Mouse (Mus musculus): ENCODE results near the gene Mif4gd. TPM values are rescaled to one million over a fixed set of nuclear protein-coding genes. Genes with fewer than 3 reads are reported as not detected.
A peak's percentile ranks its signal among the peaks of the same experiment; 100 is the strongest.

Mif4gd gene
- total RNA-seq, 4 experiments from 2014 or later: 101 to 135 (median 121) TPM

DNA sequence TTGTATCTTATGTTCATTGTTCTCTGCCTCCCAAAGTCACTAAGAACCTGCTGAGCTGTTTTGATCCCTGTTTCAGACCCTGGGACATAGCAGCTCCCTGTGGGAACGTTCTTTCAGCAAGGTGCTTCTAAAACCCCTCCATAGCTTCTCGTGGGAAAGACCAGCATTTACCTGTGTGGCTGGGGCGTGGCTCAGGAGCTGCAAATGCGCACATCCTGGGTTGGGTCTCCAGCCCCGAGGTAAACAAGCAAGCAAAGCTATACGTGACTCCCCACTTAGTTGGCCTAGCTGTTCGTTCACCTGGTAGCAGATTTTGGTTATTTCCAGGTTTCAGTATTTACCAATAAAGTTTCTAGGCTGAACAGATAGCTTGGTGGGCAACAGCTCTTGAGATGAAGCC lies 19.5 kb upstream of the Mif4gd start:
- DNase-seq: no peak

DNA sequence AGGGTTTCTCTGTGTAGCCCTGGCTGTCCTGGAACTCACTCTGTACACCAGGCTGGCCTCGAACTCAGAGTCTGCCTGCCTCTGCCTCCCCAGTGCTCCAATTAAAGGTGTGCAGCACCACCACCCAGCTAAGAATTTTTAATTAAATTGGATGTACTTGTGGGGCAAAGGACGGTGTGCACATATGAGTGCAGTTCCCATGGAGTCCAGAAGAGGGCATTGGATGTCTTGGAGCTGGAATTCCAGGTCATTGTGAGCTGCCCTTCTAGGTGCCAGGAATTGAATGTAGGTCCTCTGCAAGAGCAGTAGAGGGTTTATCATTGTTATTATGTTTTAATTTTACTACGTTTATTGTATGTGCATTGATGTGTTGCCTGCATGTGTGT lies 18.7 kb upstream of the Mif4gd start:
- DNase-seq: no peak

DNA sequence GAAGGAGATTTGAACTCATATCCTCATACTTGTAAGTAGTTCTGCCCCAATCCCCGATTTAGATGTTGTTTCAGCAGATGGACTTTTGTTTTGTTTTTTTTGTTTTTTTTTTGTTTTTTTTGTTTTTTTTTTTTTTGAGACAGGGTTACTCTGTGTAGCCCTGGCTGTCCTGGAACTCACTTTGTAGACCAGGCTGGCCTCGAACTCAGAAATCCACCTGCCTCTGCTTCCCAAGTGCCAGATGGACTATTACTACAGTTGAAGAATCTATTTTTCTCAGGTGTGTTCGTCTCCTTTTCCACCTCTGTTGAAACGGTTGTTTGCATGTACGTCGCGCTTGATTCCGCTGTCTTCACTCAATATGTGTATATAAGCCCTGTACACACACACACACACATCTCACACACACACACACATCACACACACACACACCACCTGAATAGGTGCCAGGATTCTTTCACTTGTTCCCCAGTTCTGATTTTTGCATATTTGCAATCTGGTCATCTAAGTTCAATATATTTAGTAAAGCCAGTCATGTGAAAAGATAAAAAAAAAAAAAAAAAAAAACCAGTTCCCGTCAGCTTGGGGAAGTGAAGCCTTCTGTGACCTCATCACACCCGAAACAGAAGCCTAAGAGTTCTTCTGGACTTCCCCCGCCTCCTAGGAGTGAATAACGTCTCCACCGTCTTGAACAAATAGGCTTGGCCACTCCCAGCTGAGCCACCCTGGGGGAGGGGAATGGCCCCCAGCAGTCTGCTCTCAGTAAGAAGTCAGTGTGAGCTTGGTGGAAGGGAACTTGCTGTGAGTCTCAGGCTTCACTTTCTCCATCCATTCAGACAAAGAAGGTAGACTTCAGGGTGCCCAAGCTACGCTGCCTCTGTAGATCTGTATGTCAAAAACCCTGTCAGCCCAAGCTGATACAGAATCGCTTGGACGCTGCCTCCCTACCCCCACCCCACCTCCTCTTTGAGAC lies 18.0 kb upstream of the Mif4gd start:
- DNase-seq: no peak

DNA sequence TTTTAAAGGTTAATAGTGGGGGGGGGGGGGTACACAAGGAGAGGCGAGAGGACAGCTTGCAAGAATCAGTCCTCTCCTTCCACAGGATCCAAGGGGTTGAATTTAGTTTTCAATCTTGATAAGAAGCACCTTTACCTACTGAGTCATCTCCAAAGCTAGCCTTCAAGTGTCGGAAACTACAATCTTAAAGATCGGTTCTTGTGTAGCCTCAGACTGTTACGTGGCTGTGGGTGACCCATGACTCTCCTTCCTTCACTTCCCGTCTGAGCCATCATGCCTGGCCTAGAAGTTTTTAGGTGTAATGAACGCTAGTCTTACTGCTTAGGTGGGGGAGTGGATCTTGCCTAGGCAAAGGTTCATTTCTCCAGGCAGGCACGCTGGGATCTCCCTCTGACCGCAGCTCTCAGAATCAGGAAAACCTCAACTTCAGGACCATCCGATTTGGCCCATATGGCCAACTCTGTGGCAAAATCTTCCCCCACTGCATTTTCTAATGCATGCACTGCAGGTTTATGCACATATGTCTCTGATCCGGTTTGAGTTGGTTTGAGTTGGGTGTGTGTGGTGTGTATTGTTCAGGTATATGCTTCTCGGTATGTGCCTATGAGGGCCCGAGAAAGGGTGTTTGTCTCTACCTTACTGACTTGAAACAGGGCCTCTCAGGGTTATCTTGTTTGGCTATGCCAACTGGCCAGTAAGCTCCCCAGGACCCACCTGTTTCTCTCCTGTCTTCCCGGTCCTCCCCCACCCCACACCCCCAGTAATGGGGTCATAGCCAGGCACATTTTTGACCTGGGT lies 17.2 kb upstream of the Mif4gd start:
- DNase-seq: no peak

DNA sequence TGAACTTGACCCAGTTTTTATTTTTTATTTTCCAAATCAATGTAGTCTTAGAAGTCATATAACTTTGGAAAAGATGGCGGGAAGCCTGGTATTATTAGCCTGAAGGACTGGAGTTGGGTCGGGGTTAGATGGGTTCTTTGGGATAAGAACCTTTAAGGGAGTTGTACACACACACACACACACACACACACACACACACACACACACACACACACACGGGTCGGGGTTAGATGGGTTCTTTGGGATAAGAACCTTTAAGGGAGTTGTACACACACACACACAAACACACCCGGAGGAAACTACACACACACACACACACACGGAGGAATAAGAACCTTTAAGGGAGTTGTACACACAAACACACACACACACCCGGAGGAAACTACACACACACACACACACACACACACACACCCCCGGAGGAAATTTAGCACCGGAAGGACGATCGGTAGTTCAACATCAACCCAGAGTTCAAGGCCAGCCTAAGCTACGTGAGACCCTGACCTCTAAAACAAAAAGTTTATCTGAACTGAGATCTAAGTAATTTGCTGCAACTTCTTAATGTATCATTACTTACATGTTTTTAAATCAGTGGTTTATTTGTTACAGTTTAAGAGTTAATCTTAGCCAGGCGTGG lies 15.8 kb upstream of the Mif4gd start:
- no peak for DNase-seq

DNA sequence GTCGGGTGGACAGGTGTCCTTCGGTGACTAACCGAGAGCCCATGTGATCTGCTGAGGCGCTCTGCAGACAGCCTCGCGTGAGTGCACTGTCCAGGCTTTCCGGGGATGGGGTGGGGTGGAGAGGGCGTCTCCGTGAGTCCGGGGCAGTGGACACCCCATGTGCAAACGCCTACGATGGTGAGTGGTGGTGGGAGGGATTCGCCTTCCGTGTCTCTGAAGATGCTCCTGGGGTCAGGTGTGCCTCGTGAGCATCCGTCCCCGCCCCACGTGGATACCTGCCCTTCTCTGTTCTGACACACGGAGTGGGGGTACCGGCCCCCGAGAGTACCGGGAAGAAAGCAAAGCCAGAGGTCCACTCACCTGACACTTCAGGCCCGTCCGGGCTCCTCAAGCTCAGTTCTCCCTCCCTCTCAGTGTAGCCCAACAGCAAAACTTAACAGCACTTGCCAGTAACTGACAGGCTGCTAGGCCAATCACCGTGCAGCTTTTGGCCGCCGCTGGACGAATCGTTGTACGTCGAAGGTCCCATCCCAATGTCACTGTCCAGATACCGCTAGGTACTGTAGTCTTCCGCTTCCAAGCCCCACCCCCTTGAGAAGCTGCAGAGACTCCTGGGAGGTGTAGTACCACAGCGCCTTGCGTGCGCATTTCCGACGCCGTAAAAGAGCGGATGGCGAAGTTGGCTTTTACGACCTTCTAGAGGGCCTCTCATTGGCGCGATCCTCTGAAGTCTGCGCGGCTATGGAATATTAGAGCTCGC lies 15.1 kb upstream of the Mif4gd start, which contains the start of gene Slc25a19:
Gene Slc25a19, minus strand, starts transcription at position 591 of the 760 bp plus-strand sequence.
- DNase-seq: peak; percentile 100

DNA sequence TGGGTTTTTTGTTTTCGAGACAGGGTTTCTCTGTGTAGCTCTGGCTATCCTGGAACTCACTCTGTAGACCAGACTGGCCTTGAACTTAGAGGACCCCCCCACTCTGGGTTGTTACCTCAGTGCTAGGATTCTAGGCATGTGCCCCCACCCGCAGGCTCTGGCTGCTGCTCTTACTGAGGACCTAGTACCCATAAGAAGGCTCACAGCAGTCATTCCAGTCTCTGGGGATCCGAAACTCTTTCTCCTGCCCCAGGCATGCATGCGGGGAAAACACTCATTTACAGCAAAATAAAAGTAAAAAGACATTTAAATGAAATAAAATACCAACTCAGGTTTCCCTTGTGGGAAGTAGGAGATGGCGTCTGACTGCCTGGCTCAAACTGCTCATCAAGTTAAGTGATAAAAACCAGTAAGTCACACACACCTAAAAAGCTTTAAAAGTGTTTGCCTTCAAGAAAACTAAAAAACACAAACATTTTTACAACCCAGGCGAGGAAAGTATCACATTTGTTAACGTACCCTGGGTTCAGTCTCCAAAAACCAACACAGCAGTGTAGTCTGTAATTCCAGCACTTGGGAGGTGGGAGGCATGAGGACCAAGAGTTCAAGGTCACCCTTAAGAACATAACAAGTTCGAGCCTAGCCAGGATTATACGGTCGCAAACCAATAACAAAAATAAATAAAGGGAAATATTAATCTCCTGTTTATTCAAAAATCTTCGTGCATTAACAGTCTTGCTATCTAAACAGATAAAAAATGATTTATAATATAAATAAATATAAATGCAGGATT lies 14.3 kb upstream of the Mif4gd start:
- DNase-seq: no peak

DNA sequence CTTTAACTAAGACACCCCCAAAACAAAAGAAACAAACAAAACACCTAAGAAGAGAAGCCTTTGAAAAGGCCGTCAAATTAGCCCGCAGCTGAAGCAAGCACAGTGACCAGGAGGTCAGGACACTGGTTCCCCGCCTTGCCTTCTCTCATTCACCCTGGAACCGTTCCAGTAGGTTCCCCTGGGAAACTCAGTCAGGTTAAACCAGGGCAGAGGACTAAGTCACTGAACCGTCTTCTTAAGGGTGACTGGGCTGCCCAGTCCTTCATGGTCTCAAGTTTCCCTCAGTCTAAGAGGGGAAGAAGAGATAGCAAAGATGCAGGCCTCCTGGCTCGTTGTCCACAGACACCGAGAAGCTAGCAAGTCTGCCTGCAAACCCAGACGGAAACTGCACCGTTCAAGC lies 13.1 kb upstream of the Mif4gd start:
- DNase-seq: no peak

DNA sequence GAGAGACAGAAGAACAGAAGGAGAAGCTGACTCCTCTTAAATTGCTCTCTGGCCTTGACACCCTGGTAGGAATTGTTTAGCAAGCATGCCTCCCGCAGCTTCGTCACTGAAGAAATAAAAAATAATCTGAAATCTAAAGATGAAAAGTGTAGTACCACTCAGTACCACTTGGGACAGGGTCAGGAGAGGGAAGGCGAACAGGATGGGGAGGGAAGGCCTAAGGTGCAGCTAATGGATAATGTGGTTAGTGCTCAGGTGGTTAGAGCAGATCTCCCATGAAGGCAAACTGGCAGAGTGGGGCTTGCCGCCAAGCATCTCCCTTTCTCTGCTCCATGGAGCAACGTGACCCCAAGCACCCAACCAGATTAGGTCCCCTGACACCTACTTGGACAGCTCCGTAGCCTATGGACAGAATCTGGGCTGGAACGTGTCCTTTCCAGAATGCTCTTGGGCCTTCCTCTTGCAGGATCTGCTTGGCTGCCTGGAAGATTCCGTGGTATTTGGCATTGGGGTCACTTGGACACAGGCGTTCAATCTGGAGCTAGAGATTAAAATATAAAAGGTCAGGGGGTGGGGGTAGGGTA lies 10.8 kb upstream of the Mif4gd start:
- no peak for DNase-seq

DNA sequence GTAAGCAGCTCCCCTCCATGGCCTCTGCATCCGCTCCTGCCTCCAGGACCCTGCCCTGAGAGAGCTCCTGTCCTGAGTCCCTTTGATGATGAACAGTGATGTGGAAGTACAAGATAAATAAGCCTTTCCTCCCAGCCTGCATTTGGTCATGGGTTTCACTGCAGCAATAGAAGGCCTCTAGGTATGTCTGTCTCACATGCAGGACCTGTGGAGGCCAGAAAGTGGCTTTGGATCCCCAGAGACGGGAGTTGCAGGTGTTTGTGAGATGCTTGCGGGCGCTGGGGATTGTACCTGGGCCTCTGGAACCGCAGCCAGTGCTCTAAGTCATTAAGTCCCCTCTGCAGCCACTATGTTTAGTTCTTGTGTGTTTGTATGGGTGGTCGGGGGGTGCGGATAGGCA lies 7.2 kb upstream of the Mif4gd start:
- DNase-seq: no peak

DNA sequence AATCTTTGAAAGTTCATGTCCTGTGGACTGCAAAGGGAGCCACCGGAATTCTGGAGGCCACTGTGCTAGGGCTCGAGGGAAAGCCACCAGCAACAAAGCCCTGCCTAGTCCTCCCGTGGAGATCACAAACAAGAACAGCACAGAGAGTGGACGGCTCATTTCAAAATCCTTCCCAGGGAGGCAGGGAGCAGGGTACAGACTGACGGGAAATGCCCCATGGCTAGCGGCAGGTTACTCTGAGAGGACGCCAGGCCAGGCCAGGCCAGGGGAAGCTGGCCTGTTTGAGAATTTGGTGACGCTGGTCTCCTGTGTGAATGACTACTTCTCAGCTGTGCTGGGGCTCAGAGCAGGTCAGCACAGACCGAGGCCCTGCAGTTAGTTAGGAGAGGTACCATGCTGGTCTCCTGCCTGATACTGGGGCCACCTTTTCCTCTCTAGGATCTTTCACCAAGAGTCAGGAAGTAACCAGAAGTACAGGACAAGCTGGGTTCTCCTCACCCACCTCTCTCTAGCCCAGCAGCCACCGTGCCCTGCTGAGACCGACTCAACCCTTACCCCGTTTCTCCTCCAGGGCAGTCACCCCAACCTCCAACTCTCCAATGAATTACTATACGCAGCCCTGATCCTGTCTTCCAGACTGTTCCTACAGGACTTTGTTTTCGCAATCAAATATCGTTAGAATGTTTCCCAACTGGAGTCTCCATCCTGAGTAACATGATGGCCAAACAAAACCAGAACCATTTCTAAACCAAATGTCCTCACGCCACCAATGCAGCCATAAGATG lies 6.2 kb upstream of the Mif4gd start:
- no peak for DNase-seq

DNA sequence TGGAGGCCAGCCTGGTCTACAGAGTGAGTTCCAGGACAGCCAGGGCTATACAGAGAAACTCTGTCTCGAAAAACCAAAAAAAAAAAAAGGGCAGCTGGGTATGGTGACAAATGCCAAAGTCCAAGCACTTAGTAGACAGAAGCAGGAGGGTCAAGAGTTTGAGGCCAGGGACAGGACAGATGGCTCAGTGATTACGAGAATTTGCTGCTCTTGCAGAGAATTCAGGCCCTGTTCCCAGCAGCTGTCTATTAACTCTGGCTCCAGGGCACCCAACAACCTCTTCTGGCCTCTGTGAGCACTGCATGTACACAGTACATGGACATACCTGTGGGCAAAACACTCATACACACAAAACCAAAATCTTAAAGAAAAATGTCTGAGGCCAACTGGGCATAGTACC lies 5.2 kb upstream of the Mif4gd start:
- DNase-seq: no peak

DNA sequence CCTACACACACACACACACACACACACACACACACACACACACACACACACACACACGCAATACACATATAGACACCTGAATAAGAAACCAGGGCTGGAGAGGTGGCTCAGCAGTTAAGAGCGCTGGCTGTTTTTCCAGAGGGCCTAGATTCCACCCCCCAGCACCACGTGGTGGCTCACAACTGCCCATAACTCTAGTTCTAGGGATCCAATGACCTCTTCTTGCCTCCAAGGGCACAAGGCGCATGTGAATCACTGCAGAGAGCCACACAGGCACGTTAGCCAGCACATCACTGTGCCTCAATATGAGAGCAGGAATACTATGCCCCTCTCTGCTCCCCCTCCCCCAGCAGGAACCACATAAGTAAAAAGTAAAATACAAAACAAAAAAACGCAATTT lies 4.1 kb upstream of the Mif4gd start:
- peak; percentile 81 for DNase-seq

DNA sequence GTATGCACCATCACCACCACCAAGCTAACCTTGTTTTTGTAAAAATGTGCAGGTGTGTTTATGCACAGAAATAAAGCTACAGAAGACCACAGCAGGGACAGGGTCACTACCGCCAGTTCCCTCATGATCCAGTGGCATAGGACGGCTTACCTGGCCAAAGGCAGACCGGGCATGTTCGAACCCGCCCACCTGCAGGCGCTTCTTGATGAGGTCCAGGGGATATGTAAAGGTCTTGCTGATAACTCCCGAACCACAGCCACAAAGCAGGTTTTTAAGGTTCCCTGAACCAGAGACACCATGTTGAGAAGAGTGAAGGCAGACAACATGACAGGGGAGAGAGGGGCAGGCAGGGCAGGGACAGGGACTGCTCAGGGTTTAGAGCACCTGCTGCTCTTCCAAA lies 3.6 kb upstream of the Mif4gd start:
- no peak for DNase-seq

DNA sequence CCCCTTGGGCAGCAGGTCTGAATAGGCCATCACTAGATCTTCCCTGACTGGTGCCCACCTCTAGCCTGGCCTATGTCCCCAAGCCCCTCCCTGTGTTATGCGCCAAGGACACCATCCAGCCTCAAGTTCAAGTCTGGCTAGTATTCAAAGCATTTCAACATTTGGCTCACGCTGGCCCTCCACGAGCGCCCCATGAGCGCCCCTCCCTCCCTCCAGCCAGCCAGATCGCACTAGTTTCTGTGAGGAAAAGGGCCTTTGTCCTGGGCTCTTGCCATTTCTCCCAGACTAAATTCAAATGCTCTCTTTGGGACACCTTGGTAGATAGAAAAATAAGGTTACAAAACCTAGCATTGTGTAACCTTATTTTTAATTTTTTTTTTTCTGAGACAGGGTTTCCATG lies 3.1 kb upstream of the Mif4gd start:
- peak; percentile 79 for DNase-seq

DNA sequence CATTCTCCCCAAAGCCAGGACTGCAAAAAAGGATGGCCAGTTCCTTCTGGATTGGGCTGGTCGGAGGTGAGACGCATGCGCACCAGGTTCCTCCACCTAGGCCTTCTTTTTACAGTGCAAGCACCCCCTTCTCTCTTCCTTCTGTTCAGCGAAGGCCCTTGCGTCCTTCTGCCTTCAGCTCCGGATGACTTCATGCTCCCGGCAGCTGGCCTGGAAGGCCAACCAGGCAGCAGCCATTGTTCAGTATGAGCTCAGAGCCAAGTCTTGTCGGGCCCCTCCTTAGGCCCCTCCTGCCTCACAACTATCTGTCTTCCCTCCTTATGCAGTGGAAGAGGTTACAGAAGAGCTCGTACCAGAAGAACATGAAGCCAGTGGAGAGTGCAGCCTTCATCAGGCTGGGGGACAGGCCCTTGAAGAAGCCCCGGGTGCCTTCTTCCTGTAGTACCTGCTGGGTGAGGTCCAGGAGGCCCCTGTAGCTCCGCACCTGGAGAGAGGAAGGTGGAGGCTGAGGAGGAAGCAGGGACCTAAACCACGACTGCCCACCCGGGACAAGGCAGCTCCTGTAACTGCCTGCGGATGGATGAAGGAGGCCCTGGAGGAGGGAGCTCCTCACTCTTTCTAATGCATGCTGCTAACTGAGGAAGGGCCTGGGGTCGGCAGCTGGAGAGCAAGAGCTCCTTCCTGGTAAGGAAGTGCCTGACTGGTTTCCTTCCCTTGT lies 2.5 kb upstream of the Mif4gd start:
- peak; percentile 71 for DNase-seq

DNA sequence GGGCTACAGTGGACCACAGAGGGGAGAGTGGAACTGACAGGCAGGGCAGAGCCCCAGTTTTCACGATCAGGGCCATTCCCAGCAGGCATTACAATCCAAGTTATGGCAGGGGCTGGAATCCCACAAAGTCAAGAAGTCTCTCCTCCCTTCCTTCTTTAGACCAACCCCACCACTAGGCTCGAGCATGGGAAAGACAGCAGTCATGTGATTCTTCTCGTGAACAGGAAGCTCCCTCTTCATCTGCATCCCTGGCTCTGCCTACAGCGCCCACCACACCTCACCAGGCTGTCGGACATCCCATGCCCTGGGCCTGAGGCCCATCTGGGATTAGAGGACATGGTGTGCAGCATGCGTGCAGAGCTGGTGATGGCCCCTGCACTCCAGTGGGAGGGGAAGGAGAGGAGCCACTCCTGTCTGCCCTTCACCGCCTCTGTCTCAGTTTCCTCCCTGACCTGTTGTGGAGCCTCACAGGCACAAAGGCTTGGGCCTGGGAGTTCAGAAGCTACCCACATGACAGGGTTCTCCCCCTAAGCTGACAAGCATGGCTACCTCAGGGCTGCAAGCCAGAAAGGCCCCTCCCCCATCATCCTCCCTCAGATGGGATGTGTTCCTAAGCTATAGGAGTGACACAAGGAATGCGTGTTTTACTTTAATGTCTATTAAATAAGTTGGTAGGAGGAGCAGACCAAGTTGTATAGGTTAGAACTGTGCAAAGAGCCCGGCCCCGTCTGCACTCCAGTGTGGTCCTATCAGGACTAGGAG lies 1.8 kb upstream of the Mif4gd start:
- DNase-seq: no peak

DNA sequence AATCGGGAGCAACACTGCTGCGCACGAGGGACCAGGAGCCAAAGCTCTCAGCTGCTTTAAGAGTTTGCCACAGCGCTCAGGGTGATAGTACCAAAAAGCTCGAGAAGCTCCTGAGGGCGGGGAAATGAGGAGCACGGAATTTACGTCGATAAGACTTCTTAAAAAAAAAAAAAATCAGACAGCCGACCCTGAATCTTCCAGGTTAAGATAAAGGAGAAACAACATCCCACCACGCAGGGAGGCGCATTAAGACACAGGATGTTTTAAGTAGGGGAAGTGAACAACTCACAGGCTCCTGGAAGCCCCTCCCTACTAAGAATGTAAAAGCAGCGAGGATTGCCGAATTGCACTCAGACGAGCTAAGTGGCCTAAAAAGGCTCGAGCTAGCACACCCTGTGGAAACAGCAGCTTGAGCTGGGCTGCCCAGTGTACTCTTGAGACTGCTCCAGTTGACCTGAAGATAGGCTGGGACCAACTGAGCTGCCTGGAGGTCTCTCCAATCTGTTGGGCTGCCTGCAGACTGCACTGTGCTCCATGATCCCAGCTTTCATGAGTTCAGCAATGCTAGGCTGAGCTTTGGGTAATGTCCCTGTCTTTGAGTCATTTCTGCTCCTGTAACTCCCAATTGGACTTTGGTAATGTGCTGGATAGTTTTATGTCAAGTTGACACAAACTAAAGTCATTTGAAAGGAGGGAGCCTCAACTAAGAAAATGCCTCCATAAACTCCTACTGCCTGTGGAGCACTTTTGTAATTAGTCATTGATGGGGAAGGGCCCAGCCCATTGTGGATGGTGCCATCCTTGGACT lies 573 bp upstream of the Mif4gd start:
- no peak for DNase-seq
